Mouse (Mus musculus) kidney, adult 2 months (tissue): ENCODE measurements at regions not wholly inside any gene's neighbourhood (a gene's known extent, or its start where the extent isn't known, plus 50 kb on each side); places are given as distances from the start of the nearest gene placed in this dataset.

Experiments used
- CTCF ChIP-seq: fragments of 200-500 bp; conservative IDR thresholded peaks from 2 replicates; pipeline ENCODE4 v1.5.1; 2011; ENCODE audit warnings: low read depth, mild to moderate bottlenecking, control low read depth, low read length, moderate library complexity, mixed read lengths; ENCODE audit not compliant: insufficient read depth, insufficient read length
- POLR2A ChIP-seq: fragments of 200-500 bp; IDR thresholded peaks from one replicate; pipeline ENCODE4 v1.6.1; 2011; ENCODE audit warnings: low read depth, low read length, control low read depth

GRCm38 (mm10) chr11:89871587-89871986 lies 94.1 kb upstream of the Ankfn1 start:
- TF ChIP-seq CTCF (no peak), POLR2A (no peak)
